Mouse (Mus musculus): ENCODE results near the gene 6430550D23Rik. TPM values are rescaled to one million over a fixed set of nuclear protein-coding genes. Genes with fewer than 3 reads are reported as not detected.
"Not testable (repeated sequence)": the region's sequence is repeated elsewhere in the genome, so short reads cannot be mapped to it uniquely, and the experiment has no call there.

The 6430550D23Rik gene
- total RNA-seq, 2 experiments from 2014 or later = 1.8 to 2.6 TPM

DNA sequence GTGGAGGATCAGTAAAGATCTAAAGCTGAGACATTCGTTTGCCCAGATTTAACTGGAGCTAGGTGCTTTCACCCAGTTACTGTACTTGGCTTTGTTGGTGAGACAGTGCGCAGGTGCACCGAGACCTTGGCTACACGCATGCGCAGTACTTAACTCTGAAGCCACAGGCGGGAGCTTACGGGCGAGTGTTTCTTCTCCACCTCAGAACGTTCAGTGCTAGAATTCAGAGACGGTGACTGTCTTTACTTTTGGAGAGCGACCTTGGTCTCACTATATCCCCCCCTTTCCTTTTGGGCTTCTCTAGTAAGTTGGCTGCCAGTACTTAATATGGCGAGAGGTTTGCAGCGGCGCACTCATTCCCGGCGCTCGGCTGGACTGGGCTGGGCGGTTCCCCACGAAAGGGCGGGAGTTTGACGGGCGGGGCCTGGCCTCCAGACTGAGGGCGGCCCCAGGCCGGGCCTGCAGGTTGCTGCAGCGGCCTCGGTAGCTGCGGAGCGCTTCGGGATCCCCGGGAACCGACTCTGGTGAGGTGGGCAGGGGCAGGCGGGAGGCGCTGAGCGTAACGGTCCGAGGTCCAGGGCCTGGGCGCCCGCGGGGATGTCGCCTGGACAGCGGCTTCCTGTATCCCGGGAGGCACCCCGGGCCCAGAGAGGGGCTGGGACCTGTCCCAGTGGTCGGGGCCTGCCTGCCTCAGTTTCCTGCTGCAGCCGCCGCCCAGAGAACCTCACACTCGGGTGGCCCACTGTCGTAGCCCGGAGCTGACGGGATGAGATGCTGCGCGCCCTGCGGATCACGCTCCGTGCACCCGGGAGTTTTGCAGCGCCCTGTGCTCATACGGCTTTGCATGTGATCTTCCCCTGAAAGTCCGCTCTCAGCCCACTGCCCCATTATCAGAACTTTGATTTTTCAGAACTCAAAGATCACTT, 51.4 kb downstream of the 6430550D23Rik start, which contains the start of gene Cep250:
Gene Cep250 (plus strand): TSS at position 325 of the 926 bp plus-strand sequence.
- peak; percentile 69 to 79 for DNase-seq (ENCODE audit: extremely low spot score in 1 of 2, low spot score in 1 of 2)

DNA sequence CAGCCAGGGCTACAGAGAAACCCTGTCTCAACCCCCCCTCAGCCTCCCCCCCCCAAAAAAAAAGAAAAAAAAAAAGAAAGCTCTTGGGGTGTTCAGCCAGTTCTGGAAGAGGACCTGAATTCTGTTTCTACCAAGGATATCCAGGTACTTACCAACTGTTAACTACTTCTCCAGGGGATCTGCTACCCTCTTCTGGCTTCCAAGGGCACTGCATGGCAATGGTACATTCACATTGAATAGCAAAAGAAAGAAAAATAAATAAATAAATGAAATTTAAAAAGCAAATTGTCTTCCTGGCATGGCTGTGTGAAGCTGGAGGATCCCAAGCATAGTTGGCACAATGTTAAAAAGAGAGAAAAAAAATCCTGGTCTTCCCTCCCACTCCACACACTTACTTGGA, 55.8 kb downstream of the 6430550D23Rik start:
- peak in 1 of 2 experiments; percentile 58 for DNase-seq (ENCODE audit: extremely low spot score in 1 of 2, low spot score in 1 of 2)

DNA sequence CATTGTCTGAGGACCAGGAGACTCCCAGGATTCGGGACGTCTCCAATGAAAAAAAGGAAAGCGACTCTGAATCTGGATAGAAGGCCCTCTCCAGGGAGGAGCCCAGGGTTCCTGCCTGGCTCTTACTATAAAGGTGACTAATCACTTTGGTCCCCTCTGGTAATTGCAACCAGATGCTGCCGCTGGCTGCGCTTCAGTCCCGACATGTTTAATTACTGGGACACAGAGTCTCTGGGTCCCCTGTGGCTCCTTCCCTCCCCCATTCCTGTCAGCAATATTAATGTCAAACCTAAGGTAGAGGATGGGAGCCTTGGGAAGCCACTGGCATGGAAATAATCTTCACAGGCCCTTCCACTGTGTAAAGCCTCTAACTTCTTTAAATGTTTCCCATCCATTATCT, 58.4 kb downstream of the 6430550D23Rik start:
- DNase-seq (ENCODE audit: extremely low spot score in 1 of 2, low spot score in 1 of 2) = no peak

DNA sequence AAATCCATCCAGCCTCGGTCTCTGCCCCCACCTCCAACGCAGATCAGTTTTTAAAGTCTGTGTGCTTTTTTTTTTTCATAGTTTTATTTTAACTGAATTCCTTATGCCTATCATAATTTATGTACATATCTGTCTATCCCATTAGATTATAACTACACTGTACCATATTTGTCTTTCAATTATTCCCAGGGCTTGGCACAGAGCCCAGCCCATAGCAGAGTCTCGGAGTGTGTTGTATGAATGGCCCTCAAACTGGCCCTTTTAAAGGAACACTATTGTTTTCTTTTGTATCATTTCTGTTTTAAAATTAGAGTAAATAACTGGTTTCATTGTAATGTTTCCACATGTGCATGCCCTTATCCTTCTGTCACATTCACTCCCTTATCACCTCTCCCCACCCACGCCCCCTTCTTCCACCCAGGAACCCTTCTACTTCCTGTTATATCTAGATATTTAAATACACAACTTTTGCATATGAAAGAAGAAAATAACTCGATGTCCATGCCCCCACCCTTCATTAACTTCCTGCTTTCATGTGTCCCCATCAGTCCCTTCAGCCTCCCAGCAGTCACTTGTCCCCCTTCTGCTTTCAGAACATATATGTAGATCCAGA, 60.3 kb downstream of the 6430550D23Rik start:
- DNase-seq (ENCODE audit: extremely low spot score in 1 of 2, low spot score in 1 of 2) = no peak

DNA sequence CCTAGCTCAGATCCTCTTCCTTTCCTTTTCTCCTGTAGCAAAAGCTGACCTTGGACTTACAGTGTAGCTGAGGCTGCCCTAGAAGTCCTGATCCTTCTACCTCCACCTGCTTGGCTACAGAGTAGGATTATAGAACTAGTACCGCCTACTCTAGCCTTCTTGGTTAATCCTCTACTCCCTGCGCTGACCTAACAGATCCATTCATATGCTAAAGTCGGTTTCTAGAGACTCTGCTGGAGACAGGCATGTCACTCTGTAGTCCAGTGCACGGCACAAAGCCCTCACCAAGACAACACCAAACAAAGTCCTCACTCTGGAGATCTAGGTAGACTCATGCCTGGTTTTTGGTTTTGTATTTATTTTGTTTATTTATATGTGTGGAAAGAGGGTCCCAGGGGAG, 61.3 kb downstream of the 6430550D23Rik start:
- DNase-seq (ENCODE audit: extremely low spot score in 1 of 2, low spot score in 1 of 2) = no peak

DNA sequence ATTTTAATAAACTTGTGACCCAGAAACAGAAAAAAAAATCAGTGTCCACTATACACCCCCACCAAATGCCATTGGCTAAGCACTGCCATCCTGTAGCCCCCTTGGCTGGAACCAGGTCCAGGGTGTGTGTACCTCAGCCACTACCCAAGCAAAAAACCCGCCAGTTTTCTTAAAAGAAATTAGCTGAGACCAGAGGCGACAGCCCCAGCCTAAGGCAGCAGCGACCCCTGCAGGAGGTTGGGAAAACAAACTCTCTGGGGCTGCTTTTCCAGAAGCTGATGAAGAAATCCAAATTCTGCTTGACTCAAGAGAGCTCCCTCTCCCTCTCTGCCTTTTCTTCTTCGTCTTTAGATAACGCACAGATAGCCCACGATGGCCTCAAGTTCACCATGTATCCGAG, 61.7 kb downstream of the 6430550D23Rik start:
- peak; percentile 56 to 88 for DNase-seq (ENCODE audit: extremely low spot score in 1 of 2, low spot score in 1 of 2)

DNA sequence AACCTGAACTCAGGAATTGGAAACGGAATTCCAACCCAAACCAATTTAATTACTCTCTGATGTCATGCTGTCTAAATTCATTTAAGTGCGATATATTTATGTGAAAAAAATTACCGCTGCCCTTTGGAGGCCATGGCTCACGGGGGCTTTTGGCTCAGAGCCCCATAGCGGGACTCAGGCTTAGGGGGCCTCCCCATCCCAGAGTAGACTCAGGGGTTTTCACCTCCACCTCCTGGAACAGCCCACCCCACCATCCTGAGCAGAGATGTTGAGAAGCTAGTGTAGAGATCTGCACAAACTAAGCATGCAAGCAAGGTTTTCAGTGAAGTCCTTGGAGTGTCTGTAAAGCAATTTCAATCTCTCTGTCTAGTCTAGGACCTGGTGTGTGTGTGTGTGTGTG, 62.2 kb downstream of the 6430550D23Rik start:
- DNase-seq (ENCODE audit: extremely low spot score in 1 of 2, low spot score in 1 of 2) = no peak

DNA sequence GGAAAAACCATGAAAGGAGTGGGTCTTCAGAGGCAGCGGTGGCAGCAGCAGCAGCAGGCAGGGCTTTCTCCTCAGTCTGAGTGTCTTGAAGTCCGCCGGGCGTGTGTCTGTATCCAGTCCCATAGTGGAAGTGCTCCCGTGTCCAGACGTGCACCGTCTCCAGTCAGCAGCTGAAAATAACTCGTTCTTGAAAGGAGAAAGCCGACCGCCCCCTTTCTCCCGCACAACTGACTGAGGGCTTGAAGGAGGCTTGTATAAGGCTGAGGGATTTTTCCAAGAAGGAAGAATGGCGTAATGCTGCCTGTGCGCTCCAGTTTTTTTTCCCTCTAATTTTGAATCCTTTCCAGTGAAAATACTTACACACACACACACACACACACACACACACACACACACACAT, 62.7 kb downstream of the 6430550D23Rik start, which contains the start of gene Gdf5:
Gene Gdf5 (minus strand): TSS at position 244 of the 400 bp plus-strand sequence.
- no peak for DNase-seq (ENCODE audit: extremely low spot score in 1 of 2, low spot score in 1 of 2)

DNA sequence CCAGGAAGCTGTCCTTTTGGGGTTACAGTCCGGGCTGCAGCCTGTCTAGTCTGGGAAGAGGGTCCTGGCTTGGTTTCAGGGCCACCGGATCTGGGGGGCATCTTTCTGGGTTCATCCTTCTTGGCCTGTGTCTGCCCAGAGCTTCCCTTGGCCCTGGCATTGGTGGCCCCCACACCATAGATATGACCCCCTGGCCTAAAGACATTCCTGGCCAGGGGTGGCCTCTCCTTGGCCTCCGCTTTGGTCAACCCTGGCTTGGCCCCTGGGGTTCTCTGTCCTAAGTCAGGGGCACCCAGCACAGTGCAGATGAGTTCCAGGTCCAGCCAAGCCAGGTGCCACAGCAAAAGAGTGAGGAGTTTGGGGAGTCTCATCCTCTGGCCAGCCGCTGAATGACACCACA, 63.1 kb downstream of the 6430550D23Rik start:
- DNase-seq (ENCODE audit: extremely low spot score in 1 of 2, low spot score in 1 of 2) = no peak

DNA sequence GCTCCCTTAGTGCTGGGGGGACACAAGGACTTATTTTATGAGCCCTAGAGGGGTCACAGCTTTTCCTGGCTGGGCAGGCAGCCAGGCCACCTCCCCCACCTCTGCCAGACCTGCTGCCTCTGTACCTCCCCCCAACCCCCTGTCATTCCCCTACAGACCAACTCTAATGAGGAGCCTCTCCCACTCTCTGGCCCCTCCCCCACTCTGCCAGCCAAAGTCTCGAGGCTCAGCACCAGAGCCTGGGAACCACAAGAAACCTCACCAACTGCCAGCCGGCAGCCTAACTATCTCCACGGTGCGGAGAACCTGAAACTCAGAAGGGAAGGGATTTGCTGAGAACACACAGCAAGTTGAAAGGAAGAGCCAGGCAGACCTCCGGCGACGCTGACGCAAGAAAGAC, 64.3 kb downstream of the 6430550D23Rik start:
- DNase-seq (ENCODE audit: extremely low spot score in 1 of 2, low spot score in 1 of 2) = no peak

DNA sequence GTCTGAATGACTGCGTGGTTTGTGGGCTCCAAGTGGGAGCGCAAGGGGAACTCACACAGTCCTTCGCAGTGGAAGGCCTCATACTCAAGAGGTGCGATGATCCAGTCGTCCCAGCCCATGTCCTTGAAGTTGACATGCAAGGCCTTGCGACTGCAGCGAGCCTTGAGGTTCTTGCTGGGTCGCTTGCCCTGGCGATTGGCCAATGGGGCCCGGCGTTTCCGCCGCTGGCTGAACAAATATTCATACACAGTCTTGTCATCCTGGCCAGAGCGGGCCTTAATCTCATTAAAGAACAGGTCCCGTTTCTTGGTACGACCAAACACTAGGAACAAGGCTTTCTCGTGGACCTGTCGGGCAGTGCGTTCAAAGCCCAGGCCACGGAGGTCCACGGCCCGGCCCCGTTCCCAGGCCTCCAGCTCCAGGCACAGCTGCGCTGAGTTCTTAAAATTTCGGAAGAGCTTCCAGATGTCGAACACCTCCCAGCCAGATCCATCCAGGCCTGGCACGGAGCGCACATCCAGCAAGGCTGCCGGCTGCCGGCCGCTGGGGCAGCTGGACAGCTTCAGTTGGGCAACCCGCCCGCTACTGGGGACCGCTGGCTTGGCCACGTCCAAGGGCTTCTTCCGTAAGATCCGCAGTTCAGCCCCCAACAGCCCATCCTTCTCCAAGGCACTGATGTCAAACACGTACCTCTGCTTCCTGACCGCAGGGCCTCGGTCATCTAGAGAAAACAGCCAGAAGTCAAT, 65.9 kb downstream of the 6430550D23Rik start:
- DNase-seq (ENCODE audit: extremely low spot score in 1 of 2, low spot score in 1 of 2) = no peak

DNA sequence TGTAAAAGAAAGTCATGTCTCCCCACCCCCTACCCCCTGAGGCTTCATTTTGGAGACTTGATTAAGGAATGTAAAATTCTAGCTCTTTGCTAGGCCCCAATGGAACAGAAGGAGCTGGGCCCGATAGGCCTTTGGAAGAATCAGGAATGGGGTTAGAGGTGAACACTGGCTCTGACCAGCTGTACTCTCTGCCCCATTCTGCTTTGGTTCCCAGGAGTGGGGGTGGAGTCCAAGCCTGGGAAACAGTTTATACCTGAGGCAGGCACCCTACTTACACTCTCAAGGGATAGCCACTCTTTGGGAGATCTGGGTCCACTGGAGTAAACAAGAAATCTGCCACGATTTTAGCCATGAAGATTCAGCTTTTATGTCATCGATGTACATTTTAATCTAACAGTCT, 67.1 kb downstream of the 6430550D23Rik start, which contains the start of gene Gm15557:
Gene Gm15557 (plus strand): TSS at position 48 of the 400 bp plus-strand sequence.
- DNase-seq (ENCODE audit: extremely low spot score in 1 of 2, low spot score in 1 of 2) = no peak

DNA sequence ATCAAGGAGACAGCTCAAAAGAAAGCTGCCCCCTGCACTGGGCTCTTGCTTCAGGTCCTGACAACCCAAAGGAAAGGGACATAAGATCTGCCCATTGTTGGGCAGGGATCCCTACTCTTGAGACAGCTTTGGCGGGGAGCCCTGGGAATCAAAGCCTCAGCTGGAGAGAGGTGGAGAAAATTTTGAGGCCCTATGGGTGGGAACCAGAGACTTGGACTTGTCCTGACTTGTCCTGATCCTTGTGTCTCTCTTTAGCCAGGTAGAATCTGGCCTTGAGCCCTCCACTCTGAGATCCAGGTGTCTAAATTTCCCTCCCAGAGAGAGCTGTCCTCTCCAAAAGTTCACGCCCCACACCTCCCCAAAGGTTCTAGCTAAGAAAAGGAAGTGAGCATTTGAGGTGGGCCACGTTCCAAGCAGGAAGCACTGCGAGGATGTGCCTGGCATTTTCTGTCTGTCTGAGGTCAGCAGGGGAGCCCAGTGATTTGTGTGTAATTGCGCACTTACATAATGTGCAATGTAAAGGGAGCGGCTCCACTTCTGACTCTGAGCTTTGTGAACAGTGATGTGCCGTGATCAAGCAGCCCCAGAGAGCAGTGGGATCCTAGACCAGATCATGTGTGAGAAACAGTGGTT, 67.8 kb downstream of the 6430550D23Rik start:
- no peak for DNase-seq (ENCODE audit: extremely low spot score in 1 of 2, low spot score in 1 of 2)

DNA sequence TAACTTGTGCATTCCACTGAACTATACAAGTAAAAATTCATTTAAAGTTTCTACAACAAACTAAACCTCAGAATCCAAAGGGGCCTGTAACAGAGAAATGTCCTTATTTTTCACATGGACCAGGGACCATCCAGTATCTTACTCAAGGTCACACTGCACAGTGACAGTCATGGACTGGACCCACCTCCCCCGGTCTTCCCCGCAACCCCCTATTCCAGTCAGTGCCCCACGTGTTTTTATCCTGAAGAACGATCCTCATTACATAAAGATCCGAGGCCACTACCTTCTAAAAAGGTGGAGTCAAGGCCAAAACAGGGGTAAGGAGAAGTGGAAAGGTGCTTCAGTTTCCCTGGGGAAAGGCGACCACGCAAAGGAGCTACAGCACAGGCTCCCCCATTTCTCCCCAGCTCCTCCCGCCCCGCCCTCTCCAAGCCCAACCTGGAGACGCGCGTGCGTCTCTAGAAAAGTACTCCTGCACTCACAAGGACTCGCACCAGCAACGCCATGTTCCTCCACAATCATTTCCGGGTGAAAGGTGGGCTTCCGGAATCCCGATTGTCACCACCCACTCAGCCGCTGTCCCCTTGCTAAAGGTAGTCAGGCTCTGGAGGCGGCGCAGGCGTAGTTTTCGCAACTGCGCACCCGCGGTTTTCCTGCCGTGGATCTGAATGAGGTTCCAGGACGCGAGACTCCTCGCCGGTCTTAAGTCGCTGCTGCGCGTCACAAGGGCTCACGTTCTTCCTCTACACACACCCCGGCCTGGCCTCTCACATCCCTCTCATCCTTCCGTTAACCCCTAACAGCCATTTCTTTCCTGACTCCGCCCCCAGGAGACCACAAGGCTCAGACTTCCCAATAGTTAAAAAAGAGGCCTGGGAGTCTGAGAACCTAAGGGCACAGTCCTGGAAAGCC, 78.0 kb downstream of the 6430550D23Rik start, which contains the start of gene Uqcc1:
Gene Uqcc1 (minus strand): TSS at position 780 of the 912 bp plus-strand sequence.
- peak; percentile 82 to 84 for DNase-seq (ENCODE audit: extremely low spot score in 1 of 2, low spot score in 1 of 2)

DNA sequence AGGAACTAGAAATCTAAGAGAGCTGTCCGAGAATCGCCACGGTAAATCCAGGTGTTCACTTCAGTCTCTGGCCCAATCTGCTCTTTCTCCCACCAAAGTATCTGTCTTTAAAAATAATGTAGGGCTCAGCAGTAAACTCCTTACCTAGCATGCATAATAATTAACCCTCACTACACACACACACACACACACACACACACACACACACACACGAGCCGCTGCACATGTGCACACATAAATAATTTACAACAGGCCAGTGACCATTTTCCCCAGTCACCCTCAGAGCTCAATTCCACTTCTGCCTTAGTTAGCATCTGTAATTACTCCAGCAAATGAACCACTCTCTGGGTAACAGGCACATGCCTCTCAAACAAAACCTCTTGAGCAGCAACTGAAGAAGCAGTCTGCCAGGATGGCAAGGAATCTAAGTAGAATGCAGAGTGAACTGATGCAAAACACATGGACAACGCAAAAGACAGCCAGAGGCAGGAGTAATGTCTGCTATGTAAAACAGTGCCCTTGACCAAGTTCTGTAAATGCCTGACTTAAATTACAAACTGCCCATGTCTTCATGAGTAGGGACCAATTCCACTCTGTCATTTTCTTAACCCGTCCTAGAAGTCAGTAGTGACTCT, 78.9 kb downstream of the 6430550D23Rik start:
- no peak for DNase-seq (ENCODE audit: extremely low spot score in 1 of 2, low spot score in 1 of 2)

DNA sequence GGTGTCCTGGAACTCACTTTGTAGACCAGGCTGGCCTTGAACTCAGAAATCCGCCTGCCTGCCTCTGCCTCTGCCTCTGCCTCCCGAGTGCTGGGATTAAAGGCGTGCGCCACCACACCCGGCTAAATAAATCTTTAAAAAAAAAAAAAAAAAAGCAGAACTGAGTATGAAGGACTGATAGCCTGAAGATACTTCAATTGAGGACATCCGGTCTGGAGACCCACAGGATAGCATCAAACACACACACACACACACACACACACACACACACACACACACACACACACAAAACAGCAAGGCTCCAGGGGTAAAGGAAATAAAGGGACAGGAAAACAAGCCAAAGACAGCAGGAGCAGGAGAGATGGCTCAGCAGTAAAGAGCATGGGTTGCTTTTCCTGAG, 82.6 kb downstream of the 6430550D23Rik start:
- DNase-seq (ENCODE audit: extremely low spot score in 1 of 2, low spot score in 1 of 2) = not testable (repeated sequence)

All from layer of hippocampus, postnatal 25 days (tissue).